Mouse (Mus musculus) skeletal muscle tissue, adult 2 months (tissue): ENCODE data around the gene Tmem178b.

Experiments used
- DNase-seq: peaks from one replicate; pipeline ENCODE4 v3.0.0-alpha.2; 2012; ENCODE audit warnings: low read depth, low spot score

The Tmem178b gene

GRCm38 (mm10) chr6:40015711-40016460 lies 142.8 kb downstream of the Tmem178b start:
- no peak for DNase-seq

- DNase-seq: no peak
Measured at GRCm38 (mm10) chr6:40019396-40019795, 146.3 kb downstream of the Tmem178b start.

- no peak for DNase-seq
Measured at GRCm38 (mm10) chr6:40023592-40024335, 150.7 kb downstream of the Tmem178b start.

- DNase-seq: no peak
Measured at GRCm38 (mm10) chr6:40024336-40024934, 151.4 kb downstream of the Tmem178b start.

- no peak for DNase-seq
Measured at GRCm38 (mm10) chr6:40032901-40033300, 159.8 kb downstream of the Tmem178b start.

GRCm38 (mm10) chr6:40033935-40034334 lies 160.9 kb downstream of the Tmem178b start:
- DNase-seq: no peak

- DNase-seq: no peak
Measured at GRCm38 (mm10) chr6:40048969-40049908, 176.2 kb downstream of the Tmem178b start.

GRCm38 (mm10) chr6:40049909-40050484 lies 176.9 kb downstream of the Tmem178b start:
- DNase-seq: no peak

- no peak for DNase-seq
Measured at GRCm38 (mm10) chr6:40051698-40052097, 178.6 kb downstream of the Tmem178b start.

- no peak for DNase-seq
Measured at GRCm38 (mm10) chr6:40052593-40052992, 179.5 kb downstream of the Tmem178b start.

- peak; percentile 5 for DNase-seq
Measured at GRCm38 (mm10) chr6:40059466-40059865, 186.4 kb downstream of the Tmem178b start.

- no peak for DNase-seq
Measured at GRCm38 (mm10) chr6:40061327-40062189, 188.5 kb downstream of the Tmem178b start.

GRCm38 (mm10) chr6:40062190-40062501 lies 189.1 kb downstream of the Tmem178b start:
- DNase-seq: no peak

GRCm38 (mm10) chr6:40063438-40063837 lies 190.4 kb downstream of the Tmem178b start:
- no peak for DNase-seq

- DNase-seq: no peak
Measured at GRCm38 (mm10) chr6:40063899-40064298, 190.8 kb downstream of the Tmem178b start.

GRCm38 (mm10) chr6:40064342-40064741 lies 191.3 kb downstream of the Tmem178b start:
- DNase-seq: no peak

- no peak for DNase-seq
Measured at GRCm38 (mm10) chr6:40068467-40068866, 195.4 kb downstream of the Tmem178b start.

GRCm38 (mm10) chr6:40071007-40071406 lies 197.9 kb downstream of the Tmem178b start:
- peak; percentile 25 for DNase-seq

GRCm38 (mm10) chr6:40076089-40076488 lies 203.0 kb downstream of the Tmem178b start:
- DNase-seq: no peak

GRCm38 (mm10) chr6:40076670-40077313 lies 203.7 kb downstream of the Tmem178b start:
- DNase-seq: no peak
